Mouse (Mus musculus): Measurements from ENCODE around the gene Mgat4e.
A peak's percentile ranks its signal among the peaks of the same experiment; 100 is the strongest.

Mgat4e gene

GRCm38 (mm10) chr1:134549632-134550132, at the start of gene Mgat4e:
Gene Mgat4e (minus strand): TSS chr1:134549682.
- DNase-seq (ENCODE audit: low read depth), result no peak

- DNase-seq (ENCODE audit: low read depth), result no peak
These were observed 48.0 kb upstream of the Mgat4e start for GRCm38 (mm10) chr1:134597339-134598054.

GRCm38 (mm10) chr1:134591773-134592172, 42.3 kb upstream of the Mgat4e start:
- DNase-seq (ENCODE audit: low read depth), result no peak

- no peak for DNase-seq (ENCODE audit: low read depth)
These were observed 40.2 kb upstream of the Mgat4e start for GRCm38 (mm10) chr1:134589676-134590075.

- no peak for DNase-seq (ENCODE audit: low read depth)
These were observed 34.1 kb upstream of the Mgat4e start for GRCm38 (mm10) chr1:134583560-134583959.

GRCm38 (mm10) chr1:134580796-134581195, 31.3 kb upstream of the Mgat4e start:
- DNase-seq (ENCODE audit: low read depth), result no peak

- DNase-seq (ENCODE audit: low read depth), result no peak
These were observed 28.1 kb upstream of the Mgat4e start for GRCm38 (mm10) chr1:134577384-134578120.

GRCm38 (mm10) chr1:134573932-134574315, 24.4 kb upstream of the Mgat4e start:
- no peak for DNase-seq (ENCODE audit: low read depth)

GRCm38 (mm10) chr1:134573300-134573931, 23.9 kb upstream of the Mgat4e start:
- no peak for DNase-seq (ENCODE audit: low read depth)

GRCm38 (mm10) chr1:134570631-134571030, 21.1 kb upstream of the Mgat4e start:
- no peak for DNase-seq (ENCODE audit: low read depth)

GRCm38 (mm10) chr1:134570171-134570570, 20.7 kb upstream of the Mgat4e start:
- DNase-seq (ENCODE audit: low read depth), result no peak

GRCm38 (mm10) chr1:134567511-134567910, 18.0 kb upstream of the Mgat4e start:
- no peak for DNase-seq (ENCODE audit: low read depth)

GRCm38 (mm10) chr1:134563726-134564125, 14.2 kb upstream of the Mgat4e start:
- no peak for DNase-seq (ENCODE audit: low read depth)

- no peak for DNase-seq (ENCODE audit: low read depth)
These were observed 13.0 kb upstream of the Mgat4e start for GRCm38 (mm10) chr1:134562457-134562856.

GRCm38 (mm10) chr1:134561770-134562143, 12.3 kb upstream of the Mgat4e start:
- no peak for DNase-seq (ENCODE audit: low read depth)

- DNase-seq (ENCODE audit: low read depth), result no peak
These were observed 11.6 kb upstream of the Mgat4e start for GRCm38 (mm10) chr1:134560801-134561769.

- no peak for DNase-seq (ENCODE audit: low read depth)
These were observed 10.9 kb upstream of the Mgat4e start for GRCm38 (mm10) chr1:134560396-134560795.

- no peak for DNase-seq (ENCODE audit: low read depth)
These were observed 10.5 kb upstream of the Mgat4e start, which contains the start of gene Kdm5b for GRCm38 (mm10) chr1:134559976-134560375. Gene Kdm5b (plus strand): TSS chr1:134560171.

GRCm38 (mm10) chr1:134559226-134559625, 9.7 kb upstream of the Mgat4e start:
- DNase-seq (ENCODE audit: low read depth), result no peak

- no peak for DNase-seq (ENCODE audit: low read depth)
These were observed 9.0 kb upstream of the Mgat4e start for GRCm38 (mm10) chr1:134558511-134558910.

- DNase-seq (ENCODE audit: low read depth), result peak; percentile 85
These were observed 7.3 kb upstream of the Mgat4e start for GRCm38 (mm10) chr1:134556671-134557218.
